Mouse (Mus musculus) ES-E14 (cell line): ENCODE data around the gene Skap1.

ENCODE experiments used
- CHD2 ChIP-seq: IDR thresholded peaks from 2 replicates; pipeline ENCODE4 v1.6.1; 2014; ENCODE audit warnings: mild to moderate bottlenecking, low read depth, low read length, inconsistent platforms
- HCFC1 ChIP-seq: IDR thresholded peaks from 2 replicates; pipeline ENCODE4 v1.6.1; 2012; ENCODE audit warnings: low read length, inconsistent platforms, borderline replicate concordance; ENCODE audit not compliant: insufficient read depth
- MAFK ChIP-seq: IDR thresholded peaks from 2 replicates; pipeline ENCODE4 v1.6.1; 2014; ENCODE audit warnings: mild to moderate bottlenecking, low read depth, low read length, inconsistent platforms; ENCODE audit not compliant: insufficient read depth
- ZC3H11A ChIP-seq: IDR thresholded peaks from 2 replicates; pipeline ENCODE4 v1.6.1; 2012; ENCODE audit warnings: low read depth, mild to moderate bottlenecking, inconsistent platforms, low read length, borderline replicate concordance
- ZNF384 ChIP-seq: IDR thresholded peaks from 2 replicates; pipeline ENCODE4 v1.6.1; 2012; ENCODE audit warnings: low read depth, low read length, inconsistent platforms

DNA sequence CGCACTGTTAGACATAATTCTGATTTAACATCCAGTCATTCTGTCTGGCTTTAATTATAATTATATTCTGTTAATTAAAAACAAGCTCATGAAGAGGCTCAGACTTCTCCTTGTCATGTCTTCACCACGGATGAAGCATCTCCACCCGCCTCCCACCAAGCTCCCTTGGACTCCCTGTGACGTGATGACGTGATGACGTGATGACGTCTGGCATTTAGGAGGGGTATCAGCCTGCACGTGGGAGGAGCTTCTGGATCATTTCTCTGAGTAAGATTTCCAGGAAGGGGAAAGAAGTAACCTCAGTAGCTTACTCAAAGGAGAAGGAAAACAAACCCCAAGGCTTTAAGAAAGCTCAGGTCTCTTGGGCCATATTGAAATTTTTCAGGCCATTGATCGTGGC, 165.4 kb downstream of the Skap1 start:
- TF ChIP-seq ZNF384 = no peak
- TF ChIP-seq ZC3H11A = no peak
- TF ChIP-seq HCFC1 = no peak
- no peak for TF ChIP-seq MAFK
- no peak for TF ChIP-seq CHD2
